Mouse (Mus musculus): ENCODE results near the gene Fbxo6. TPM values are rescaled to one million over a fixed set of nuclear protein-coding genes. Genes with fewer than 3 reads are reported as not detected.
A peak's percentile ranks its signal among the peaks of the same experiment; 100 is the strongest.
"Not testable (repeated sequence)": the region's sequence is repeated elsewhere in the genome, so short reads cannot be mapped to it uniquely, and the experiment has no call there.

The Fbxo6 gene
- polyA plus RNA-seq, 1 experiment from 2014 or later: 16.0 TPM

DNA sequence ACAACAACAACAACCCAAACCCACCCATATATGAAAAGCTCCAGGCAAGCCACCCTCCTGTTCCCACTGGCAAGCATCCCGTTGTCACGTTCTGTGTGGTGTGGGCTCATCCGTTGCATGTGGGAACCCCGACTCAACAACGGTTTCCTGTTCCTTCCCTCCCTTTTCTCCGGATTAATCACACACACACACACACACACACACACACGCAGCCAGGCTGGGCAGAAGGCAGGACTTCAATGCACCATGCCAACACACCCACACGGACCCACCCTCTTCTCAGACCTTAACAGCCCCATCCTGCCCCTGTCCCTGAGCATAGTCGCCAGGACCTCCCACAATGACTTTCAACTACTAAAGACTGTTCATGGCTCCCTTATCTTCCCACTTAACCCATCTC is 31.4 kb downstream of the Fbxo6 start:
- H3K4me1 ChIP-seq (replicated peaks): peaks cover 64% of the 10 kb centered on the region
- no peak for ATAC-seq (ENCODE audit: low FRiP score)
- H3K4me3 ChIP-seq: no peak overlapping the region
- 0 out of 2 replicates have a peak, but pooled peaks cover 3% of the 10 kb centered on the region for H3K9me3 ChIP-seq
- no peaks in the 10 kb centered on the region for H3K27me3 ChIP-seq
- no peak overlapping the region for H3K9ac ChIP-seq
- H3K4me2 ChIP-seq: no peak overlapping the region
- H3K36me3 ChIP-seq: peaks cover 3% of the 10 kb centered on the region
- WGBS: 80% methylated on average over 9 of the region's 9 CpGs
- peak overlapping the region; percentile 60 for H3K27ac ChIP-seq

DNA sequence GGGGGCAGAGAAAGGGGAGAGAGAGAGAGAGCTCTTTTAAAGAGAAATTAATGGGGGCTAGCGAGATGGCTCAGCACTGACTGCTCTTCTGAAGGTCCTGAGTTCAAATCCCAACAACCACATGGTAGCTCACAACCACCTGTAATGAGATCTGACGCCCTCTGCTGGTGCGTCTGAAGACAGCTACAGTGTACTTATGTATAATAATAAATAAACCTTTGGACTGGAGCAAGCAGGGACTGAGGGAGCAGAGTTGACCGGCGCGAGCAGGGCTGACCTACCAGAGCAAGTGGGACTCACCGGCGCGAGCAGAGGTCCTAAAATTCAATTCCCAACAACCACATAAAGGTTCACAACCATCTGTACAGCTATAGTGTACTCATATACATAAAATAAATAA is 32.4 kb downstream of the Fbxo6 start:
- 88% methylated on average over 9 of the region's 9 CpGs for WGBS
- H3K27me3 ChIP-seq; H3K9me3 ChIP-seq; H3K9ac ChIP-seq; H3K4me2 ChIP-seq; H3K27ac ChIP-seq; H3K36me3 ChIP-seq; H3K4me3 ChIP-seq; ATAC-seq (ENCODE audit: low FRiP score): not testable (repeated sequence)
- peaks cover 62% of the 10 kb centered on the region for H3K4me1 ChIP-seq (replicated peaks)

DNA sequence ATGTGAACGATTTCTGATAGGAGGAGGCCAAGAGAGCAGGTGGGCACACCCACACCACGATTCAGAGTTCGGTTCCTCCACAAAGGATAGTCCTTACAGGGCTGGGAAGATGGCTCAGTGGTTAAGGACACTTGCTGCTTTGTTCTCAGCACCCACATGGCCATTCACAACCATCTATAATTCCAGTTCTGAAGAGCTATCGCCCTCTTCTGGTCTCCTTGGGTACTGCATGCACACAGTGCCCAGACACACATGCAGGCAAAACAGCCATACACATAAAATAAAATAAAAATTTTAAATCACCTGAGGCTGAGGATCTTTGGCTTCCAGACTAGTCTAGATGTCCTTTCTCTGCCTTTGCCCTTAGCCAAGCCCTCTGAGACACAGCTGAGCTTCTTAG is 34.5 kb downstream of the Fbxo6 start:
- H3K9me3 ChIP-seq: 0 out of 2 replicates have a peak, but pooled peaks cover 3% of the 10 kb centered on the region
- 78% methylated on average over 4 of the region's 4 CpGs for WGBS
- H3K4me3 ChIP-seq: no peak overlapping the region
- no peak for ATAC-seq (ENCODE audit: low FRiP score)
- no peak overlapping the region for H3K9ac ChIP-seq
- peaks cover 42% of the 10 kb centered on the region for H3K4me1 ChIP-seq (replicated peaks)
- H3K4me2 ChIP-seq: no peak overlapping the region
- no peak overlapping the region for H3K27ac ChIP-seq
- H3K27me3 ChIP-seq: no peaks in the 10 kb centered on the region
- H3K36me3 ChIP-seq: peaks cover 21% of the 10 kb centered on the region

DNA sequence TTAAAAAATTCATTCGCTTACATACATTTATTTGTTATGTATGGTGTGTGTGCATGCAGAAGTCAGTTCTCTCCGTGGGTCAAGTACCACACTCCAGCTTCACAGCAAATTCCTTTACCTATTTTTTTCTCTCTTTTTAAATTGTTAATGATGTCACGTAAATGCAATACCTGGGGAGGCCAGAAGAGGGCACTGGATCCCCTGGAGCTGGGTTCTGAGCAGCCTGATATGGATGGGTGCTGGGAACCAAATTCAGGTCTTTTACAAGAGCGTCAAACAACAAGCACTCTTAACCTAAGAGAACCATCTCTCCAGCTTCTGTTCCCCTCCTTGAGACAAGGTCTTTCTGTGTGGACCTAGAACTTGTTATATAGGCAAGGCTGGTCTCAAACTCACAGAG is 35.3 kb downstream of the Fbxo6 start:
- Histone ChIP-seq H3K27ac (no peak overlapping the region), H3K4me2 (no peak overlapping the region), H3K4me1 (replicated peaks) (peaks cover 34% of the 10 kb centered on the region), H3K9me3 (0 out of 2 replicates have a peak, but pooled peaks cover 3% of the 10 kb centered on the region), H3K4me3 (no peak overlapping the region), H3K27me3 (no peaks in the 10 kb centered on the region), H3K9ac (no peak overlapping the region), H3K36me3 (peaks cover 27% of the 10 kb centered on the region)
- WGBS: 77% methylated on average over 4 of the region's 4 CpGs
- ATAC-seq (ENCODE audit: low FRiP score): no peak

DNA sequence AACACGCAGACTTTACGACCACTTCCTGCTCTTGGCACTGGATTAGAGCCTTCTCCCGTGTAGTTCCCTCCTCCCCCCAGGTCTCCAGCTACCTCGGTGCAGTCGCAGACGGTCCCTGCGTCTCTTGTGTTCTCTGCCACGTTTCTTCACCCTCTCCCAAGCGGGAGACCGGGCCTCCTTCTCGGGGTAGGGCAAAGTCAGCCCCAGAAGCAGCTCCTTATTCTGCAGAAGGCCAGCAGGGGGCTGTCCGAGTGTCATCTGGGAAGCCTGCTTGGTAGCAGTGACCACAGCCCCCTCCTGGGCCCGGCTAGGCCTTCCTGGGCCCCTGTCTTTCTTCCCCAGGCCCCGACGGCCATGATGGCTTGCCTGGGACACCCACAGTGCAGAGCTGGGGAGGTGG is 36.5 kb downstream of the Fbxo6 start:
- Histone ChIP-seq H3K36me3 (peaks cover 33% of the 10 kb centered on the region), H3K27ac (peak overlapping the region; percentile 83), H3K4me2 (0 out of 2 replicates have a peak overlapping the region, but pooled peaks have one; percentile 27), H3K9me3 (0 out of 2 replicates have a peak, but pooled peaks cover 3% of the 10 kb centered on the region), H3K9ac (peak overlapping the region; percentile 55), H3K4me1 (replicated peaks) (peaks cover 22% of the 10 kb centered on the region), H3K27me3 (no peaks in the 10 kb centered on the region), H3K4me3 (no peak overlapping the region)
- 7% methylated on average over 15 of the region's 15 CpGs for WGBS
- ATAC-seq (ENCODE audit: low FRiP score): peak; percentile 18; the same call in 1 of the 2 replicates

DNA sequence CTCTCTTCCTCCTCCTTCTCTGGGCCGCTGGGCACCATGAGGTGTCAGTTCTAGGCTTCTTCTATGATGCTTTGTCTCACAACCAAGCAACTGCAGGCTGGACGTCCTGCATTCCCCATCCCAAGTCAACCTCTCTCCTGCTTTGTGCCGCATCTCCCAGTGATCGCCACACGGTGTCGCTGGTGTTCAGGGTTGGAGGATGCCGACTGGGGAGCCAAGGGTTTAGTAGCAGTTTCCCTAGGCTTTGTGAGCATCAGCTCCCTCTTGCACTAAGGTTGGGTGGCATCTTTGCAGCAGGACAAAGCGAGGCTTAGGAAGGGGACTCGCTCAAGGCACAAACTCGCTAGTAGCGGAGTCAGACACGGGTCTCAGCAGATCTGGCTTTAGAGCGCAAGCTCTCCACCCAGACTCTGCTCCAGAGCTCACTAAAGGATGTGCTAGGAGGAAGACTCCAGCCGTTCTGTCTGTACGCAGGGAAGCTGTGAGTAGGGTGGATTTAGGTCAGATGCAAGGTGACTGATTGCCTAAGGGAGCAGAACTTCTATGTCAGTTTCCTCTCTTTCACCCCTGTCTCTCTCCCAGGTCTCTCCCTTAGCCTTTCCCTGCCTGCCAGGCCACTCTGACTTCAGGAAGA is 37.1 kb downstream of the Fbxo6 start:
- Histone ChIP-seq H3K9me3 (0 out of 2 replicates have a peak, but pooled peaks cover 3% of the 10 kb centered on the region), H3K27me3 (no peaks in the 10 kb centered on the region), H3K4me1 (replicated peaks) (peaks cover 21% of the 10 kb centered on the region), H3K9ac (peak overlapping the region; percentile 55), H3K36me3 (peaks cover 39% of the 10 kb centered on the region), H3K27ac (peak overlapping the region; percentile 83), H3K4me2 (peak overlapping the region; percentile 27; the same call in 1 of the 2 replicates), H3K4me3 (no peak overlapping the region)
- ATAC-seq (ENCODE audit: low FRiP score): peak; percentile 72
- 5% methylated on average over 15 of the region's 15 CpGs for WGBS

DNA sequence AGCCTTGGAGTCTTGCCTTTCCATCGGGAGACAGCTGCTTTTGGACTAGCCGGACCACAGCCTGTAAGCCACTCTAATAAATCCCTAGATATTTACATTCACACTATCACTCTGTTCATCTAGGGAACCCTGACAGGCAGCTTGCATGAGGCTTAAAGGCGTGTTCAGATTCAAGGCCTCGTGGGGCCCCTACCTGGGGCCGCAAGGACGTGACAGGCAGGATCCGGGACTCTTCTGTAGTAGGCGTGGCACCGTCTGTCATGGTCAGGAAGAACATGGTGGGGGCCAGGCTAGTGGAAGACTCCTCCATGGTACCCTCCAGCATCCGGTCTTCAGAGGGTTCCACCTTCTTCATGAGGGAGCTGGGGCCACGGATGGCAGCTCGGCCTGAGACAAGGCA is 39.4 kb downstream of the Fbxo6 start:
- 87% methylated on average over 12 of the region's 12 CpGs for WGBS
- Histone ChIP-seq H3K4me1 (replicated peaks) (peaks cover 30% of the 10 kb centered on the region), H3K36me3 (peaks cover 62% of the 10 kb centered on the region), H3K27me3 (no peaks in the 10 kb centered on the region), H3K9ac (no peak overlapping the region), H3K4me3 (no peak overlapping the region), H3K4me2 (no peak overlapping the region), H3K9me3 (0 out of 2 replicates have a peak, but pooled peaks cover 3% of the 10 kb centered on the region), H3K27ac (no peak overlapping the region)
- ATAC-seq (ENCODE audit: low FRiP score): no peak

DNA sequence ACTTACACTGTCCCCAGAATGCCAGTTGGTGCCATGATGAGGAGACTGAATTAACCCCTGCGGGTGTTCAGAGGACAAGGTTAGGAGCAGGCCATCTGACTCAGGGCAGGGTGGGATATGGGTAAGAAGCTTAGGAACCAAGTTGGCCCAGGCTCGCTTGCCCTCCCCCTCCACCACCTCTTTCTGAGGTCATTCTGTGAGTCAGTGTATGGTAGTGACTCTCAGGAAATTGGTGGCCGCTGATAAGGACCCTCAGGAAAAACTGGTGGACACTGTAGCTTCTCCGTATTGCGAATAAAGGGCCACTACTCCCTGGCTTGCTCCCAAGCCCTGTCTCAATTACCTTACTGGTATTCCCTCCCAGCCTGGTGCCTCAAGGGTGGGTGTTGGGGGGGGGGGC is 42.7 kb downstream of the Fbxo6 start:
- no peak for ATAC-seq (ENCODE audit: low FRiP score)
- Histone ChIP-seq H3K27ac (0 out of 2 replicates have a peak overlapping the region, but pooled peaks have one; percentile 49), H3K36me3 (peaks cover 77% of the 10 kb centered on the region), H3K4me3 (no peak overlapping the region), H3K9me3 (no peaks in the 10 kb centered on the region), H3K9ac (no peak overlapping the region), H3K4me1 (replicated peaks) (peaks cover 20% of the 10 kb centered on the region), H3K4me2 (no peak overlapping the region), H3K27me3 (no peaks in the 10 kb centered on the region)
- WGBS: 86% methylated on average over 5 of the region's 5 CpGs

DNA sequence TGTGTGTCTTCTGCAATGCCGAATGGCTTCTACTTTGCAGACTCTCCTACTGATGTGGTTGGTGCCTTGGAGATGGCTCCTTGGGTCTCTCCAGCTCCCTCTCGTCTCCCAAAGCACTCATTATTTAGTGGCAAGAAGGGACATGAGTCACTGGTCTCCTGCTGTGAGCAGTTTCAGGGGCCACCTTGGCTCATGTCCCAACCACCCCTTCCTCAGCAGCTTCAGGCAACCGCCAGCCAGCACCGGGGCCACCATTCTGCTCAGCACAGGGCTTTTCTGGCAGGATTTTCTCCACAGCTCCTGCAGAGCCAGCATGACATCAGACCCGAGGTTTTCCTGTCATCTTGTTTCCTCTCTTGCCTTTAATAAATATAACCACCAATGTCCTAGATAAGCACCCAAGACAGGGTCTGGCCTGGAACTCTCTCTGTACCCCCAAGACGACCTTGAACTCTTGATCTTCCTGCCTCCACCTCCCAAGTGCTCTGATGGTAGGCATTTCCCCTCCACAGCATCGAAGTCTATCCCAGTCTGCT is 43.3 kb downstream of the Fbxo6 start:
- Histone ChIP-seq H3K9ac (0 out of 2 replicates have a peak overlapping the region, but pooled peaks have one; percentile 49), H3K4me1 (replicated peaks) (peaks cover 20% of the 10 kb centered on the region), H3K4me2 (no peak overlapping the region), H3K27ac (0 out of 2 replicates have a peak overlapping the region, but pooled peaks have one; percentile 49), H3K9me3 (no peaks in the 10 kb centered on the region), H3K27me3 (no peaks in the 10 kb centered on the region), H3K36me3 (peaks cover 75% of the 10 kb centered on the region), H3K4me3 (no peak overlapping the region)
- 69% methylated on average over 7 of the region's 7 CpGs for WGBS
- no peak for ATAC-seq (ENCODE audit: low FRiP score)

DNA sequence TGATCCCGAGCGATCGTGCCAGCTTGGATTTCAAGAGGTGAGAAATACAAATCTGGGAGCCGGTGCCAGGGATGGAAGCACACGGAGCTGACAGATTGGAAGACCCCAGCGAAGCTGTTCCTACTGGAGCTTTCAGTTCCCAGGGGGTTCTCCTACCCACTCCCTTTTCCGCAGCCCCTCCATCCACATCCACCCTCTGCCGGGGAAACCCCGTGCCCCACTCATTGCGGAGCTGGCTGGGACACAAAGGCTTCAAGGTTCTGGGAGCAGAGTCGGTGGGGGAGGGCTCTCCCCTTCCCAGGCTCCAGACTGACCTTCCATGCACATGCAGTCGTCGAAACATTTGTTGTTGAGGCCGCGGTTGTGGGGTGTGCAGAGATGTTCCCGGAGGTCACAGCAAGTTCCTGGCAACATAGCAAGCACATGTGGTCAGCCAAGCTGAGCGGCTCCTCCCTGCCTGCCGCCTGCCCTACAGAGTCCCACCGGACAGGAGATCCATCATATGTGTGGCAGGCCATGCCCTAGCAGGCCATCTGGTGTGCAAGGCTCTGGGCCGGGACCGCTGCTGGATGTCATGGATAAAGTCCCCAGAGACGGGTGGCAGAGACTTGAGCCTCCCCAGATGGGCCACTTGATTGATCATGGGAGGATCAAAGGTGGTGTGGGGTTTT is 44.2 kb downstream of the Fbxo6 start:
- Histone ChIP-seq H3K27ac (peak overlapping the region; percentile 49), H3K9ac (peak overlapping the region; percentile 49; the same call in 1 of the 2 replicates), H3K36me3 (peaks cover 70% of the 10 kb centered on the region), H3K4me1 (replicated peaks) (peaks cover 20% of the 10 kb centered on the region), H3K27me3 (no peaks in the 10 kb centered on the region), H3K4me2 (no peak overlapping the region), H3K4me3 (no peak overlapping the region), H3K9me3 (no peaks in the 10 kb centered on the region)
- WGBS: 35% methylated on average over 22 of the region's 22 CpGs
- ATAC-seq (ENCODE audit: low FRiP score): peak; percentile 55

DNA sequence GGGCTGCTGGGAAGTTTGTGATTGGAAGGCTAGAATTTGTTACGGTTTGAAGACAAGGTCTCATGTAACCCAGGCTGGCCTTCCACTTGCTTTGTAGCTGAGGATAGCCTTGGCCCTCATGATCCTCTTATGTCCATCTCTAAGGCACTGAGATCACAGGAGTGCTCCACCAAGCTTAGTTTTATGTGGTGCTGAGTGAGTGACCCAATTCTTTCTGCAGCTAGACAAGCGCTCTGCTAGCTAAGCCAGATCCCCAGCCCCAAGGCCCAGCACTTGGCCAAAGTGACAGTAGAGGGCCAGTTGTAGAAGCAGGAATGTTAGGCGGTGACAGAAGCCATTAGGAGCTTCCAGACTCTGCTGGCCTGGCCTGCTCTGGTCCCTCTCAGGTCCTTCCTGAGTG is 47.8 kb downstream of the Fbxo6 start:
- no peak for ATAC-seq (ENCODE audit: low FRiP score)
- WGBS: 91% methylated on average over 3 of the region's 3 CpGs

DNA sequence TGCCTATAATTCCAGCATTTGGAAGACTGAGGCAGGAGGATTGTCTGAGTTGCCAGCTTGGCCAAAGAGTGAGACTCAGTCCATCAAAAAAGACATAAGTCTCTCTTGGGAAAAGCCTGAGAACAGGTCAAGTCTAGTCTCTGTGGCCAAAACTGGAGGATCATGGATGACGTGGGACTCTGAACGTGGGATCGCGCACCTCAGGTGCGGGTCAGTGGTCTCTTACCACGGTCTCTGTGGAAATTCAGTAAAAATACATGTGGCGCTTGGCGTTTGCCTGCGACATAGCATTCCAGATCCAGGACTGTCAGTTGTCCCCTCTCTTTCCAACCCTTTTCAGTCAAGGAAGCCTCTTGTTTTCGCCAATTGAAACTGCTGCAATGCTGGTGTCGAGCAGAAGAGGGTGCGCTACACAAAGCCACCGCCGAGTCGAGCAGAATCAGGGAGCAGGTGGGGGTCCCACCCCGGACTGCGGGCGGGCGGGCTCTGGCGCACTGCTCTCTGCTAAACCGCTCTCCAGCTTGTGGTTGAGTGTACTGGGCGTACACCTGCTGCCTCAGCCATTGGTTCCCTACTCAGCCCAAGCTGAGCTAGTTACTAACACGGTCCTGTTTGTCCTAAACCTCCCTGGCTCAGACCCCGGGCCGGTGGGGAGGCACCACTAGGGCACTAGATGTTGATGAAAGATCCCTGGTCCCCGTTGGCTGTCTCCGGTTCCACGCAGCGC is 50.0 kb downstream of the Fbxo6 start:
- H3K9me3 ChIP-seq: no peaks in the 10 kb centered on the region
- WGBS: 16% methylated on average over 29 of the region's 29 CpGs
- H3K36me3 ChIP-seq: peaks cover 39% of the 10 kb centered on the region
- ATAC-seq (ENCODE audit: low FRiP score): peak; percentile 80
- no peaks in the 10 kb centered on the region for H3K27me3 ChIP-seq
- peak overlapping the region; percentile 46 for H3K4me2 ChIP-seq
- H3K9ac ChIP-seq: peak overlapping the region; percentile 55
- peaks cover 25% of the 10 kb centered on the region for H3K4me1 ChIP-seq (replicated peaks)
- H3K4me3 ChIP-seq: peak overlapping the region; percentile 7
- peak overlapping the region; percentile 81 for H3K27ac ChIP-seq

More for the DNA sequence above, 47.8 kb downstream of the Fbxo6 start:
- Histone ChIP-seq H3K36me3 (peaks cover 60% of the 10 kb centered on the region), H3K9me3 (no peaks in the 10 kb centered on the region), H3K27me3 (no peaks in the 10 kb centered on the region), H3K27ac (no peak overlapping the region), H3K9ac (peak overlapping the region; percentile 31; the same call in 1 of the 2 replicates), H3K4me1 (replicated peaks) (peaks cover 31% of the 10 kb centered on the region), H3K4me2 (no peak overlapping the region), H3K4me3 (no peak overlapping the region)
